Mouse (Mus musculus): ENCODE data around the gene Tyw1.
"Not testable (repeated sequence)": the region's sequence is repeated elsewhere in the genome, so short reads cannot be mapped to it uniquely, and the experiment has no call there.

Gene Tyw1

DNA sequence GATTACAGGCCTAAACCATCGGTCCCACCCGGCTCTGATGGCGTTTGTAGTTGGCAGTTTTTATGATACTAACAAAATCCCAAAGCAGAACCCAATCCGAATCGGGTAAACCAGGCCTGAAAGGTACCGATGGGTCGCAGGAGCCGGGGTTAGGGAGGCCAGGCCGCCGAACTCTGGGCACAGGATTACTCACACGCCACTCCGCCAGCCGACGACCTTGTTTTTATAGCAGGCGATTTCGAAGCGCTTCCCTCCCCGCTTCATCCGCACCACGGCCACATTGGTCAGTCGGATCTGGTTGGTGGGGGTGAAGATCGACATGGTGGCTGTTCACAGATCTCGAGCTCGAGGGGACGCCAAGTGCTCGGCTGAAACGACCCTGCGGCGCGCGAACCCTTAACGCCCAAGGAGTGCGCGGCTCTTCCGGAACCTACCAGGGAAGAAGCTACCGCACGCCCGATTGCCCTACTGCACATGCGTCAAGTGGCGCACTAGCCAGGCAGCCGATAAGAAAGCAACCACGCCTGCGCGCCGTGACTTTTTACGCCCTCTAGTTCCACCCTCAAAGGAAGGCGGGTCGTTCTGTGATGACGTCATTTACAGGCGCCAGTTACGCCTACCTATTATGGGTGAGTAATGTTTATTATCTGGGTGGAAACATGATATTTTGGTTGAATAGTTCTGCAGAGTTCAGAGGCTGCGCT lies at the start of gene Tyw1, which contains the start of gene Sbds:
Gene Tyw1 (plus strand): TSS at position 603 of the 704 bp plus-strand sequence.
Gene Sbds (minus strand): TSS at position 514 of the 704 bp plus-strand sequence.
- peak; percentile 98 to 99 for DNase-seq

DNA sequence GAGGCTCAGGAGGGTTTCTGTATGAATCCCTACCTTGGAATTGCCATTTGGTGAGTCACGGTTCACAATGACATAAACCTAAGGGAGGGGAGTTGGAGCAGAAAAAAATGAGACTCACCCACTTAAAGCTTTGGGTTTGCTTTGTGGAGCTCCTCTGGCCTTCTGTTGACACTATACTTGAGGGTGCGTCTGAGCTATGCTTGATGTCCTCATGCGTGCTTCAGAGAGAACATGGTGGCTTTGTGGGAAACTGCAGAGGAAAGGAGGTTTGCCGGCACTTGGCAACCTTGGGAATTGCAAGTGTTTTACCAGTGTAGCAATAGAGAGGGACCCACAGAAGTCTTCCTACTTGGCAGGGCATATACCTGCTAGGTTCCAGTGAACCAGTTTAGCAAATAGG lies 48.1 kb upstream of the Tyw1 start:
- peak; percentile 41 to 71 for DNase-seq

- DNase-seq = peak in 1 of 2 experiments; percentile 21
These were observed 42.5 kb upstream of the Tyw1 start for GRCm38 (mm10) chr5:130212956-130213355.

- DNase-seq = no peak
These were observed 38.6 kb upstream of the Tyw1 start, which contains the start of gene Tmem248 for GRCm38 (mm10) chr5:130216781-130217180. Tmem248 (plus strand) TSS chr5:130217081.

DNA sequence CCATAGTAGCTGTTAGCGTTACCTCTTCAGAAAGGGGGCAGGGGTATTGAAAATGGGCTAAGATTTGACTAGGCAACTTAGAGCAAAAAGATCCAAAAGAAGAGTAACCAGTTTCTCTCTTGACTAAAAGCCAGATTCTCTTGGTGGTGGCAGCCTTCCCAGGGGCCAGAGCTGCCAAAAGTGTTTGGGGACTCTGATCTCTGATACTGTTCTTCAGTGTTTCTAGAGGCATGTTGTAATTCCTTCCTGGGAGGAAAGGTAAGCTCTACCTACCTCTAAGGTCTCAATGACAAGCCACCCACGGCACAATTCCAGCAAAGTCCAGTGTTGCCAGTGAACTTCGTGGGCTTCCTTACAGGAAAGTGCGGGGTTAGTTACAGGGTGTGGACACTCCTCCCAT lies 38.0 kb upstream of the Tyw1 start:
- DNase-seq = peak; percentile 31 to 47

GRCm38 (mm10) chr5:130218336-130218735 lies 37.1 kb upstream of the Tyw1 start:
- no peak for DNase-seq

DNA sequence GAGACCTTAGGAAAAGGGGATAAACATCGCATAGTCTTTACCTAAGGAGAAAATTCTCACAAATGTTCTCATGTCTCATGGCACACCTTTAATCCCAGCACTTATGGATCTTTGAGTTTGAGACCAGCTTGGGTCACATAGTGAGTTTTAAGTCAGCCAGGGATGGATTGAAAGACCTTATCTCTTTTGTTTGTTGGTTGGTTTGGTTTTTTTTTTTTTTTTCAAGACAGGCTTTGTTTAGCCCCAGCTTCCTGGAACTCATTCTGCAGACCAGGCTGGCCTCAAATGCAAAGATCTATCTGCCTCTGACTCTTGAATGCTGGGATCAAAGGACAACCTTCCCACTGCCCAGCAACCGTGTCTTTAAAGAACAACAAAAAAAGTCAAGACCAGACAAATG lies 34.1 kb upstream of the Tyw1 start:
- no peak for DNase-seq

- no peak for DNase-seq
These were observed 33.7 kb upstream of the Tyw1 start for GRCm38 (mm10) chr5:130221760-130222145.

DNA sequence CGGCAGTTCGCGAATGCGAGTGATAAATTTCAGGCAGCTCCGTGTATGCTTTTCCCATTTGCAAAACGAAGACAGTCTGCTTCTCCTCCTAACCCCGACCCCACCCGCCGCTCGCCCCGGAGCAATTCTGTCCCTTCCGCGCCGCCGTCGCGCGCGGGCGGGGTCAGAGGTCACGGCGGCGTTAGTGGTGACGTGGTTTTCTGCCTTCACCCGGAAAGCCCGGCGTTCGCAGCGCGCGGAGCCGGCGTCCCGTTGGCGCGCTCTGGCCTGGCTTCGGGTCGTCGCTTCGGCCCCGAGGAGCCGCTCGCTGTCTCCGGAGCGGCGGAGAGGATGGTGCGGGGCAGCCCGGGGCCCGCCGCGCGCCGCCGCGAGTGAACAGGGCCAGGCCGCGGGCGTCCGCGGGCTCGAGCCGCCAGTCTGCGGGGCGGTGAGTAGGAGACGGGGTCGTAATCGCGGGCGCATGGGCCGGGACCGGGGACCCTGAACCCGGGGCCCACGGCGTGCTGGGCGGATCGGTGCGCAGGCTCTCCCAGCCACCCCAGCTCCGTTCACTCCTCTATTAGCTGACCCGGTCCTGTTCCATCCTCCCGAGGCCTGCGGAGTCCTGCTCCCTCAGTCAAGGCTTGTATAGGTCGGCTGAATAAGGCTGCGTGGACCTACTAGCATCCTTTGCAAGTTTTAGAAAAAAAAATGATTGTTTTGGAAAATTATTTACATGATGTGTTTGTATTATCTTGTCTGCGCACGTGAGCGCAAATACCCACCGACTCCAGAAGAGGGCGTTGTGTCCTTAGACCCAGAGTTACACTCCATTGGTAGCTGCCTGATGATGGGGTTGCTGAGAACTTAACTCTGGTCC lies 33.0 kb upstream of the Tyw1 start:
- peak; percentile 96 to 97 for DNase-seq

GRCm38 (mm10) chr5:130226790-130227189 lies 28.6 kb upstream of the Tyw1 start:
- DNase-seq = no peak

DNA sequence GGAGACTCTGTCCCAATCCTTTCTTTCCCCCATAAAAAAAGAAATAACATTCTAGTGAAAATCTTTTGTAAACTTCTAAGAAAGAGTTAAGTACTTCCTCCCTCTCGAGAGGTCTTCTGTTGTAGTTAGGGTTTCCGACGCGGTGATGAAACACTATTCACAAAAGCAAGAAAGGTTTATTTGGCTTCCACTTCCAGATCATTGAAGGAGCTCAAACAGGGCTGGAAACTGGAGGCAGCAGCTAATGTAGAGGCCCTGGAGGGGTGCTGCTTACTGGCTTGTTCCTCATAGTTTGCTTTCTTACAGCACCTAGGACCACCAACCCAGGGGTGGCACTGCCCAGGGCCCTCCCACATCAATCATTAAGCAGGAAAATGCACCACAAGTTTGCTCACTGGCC lies 27.3 kb upstream of the Tyw1 start:
- DNase-seq = no peak

DNA sequence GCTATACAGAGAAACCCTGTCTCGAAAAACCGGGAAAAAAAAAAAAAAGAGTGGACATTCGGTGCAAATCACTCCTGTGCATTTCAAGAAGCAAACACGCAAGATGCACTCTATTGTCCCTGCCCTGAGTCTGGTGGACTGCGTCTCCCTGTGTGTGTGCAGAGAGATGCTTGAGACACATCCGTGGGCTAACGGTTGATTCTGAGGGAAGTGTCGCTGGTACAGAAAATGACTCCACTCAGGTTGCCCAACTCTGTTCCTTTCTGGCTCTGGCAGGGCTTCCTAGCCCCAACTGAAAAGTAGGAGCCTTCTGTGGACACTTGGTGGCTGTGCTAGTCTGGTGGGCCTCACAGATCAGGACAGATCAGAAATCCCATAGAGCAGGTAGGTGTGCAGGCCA lies 19.1 kb upstream of the Tyw1 start:
- no peak for DNase-seq

DNA sequence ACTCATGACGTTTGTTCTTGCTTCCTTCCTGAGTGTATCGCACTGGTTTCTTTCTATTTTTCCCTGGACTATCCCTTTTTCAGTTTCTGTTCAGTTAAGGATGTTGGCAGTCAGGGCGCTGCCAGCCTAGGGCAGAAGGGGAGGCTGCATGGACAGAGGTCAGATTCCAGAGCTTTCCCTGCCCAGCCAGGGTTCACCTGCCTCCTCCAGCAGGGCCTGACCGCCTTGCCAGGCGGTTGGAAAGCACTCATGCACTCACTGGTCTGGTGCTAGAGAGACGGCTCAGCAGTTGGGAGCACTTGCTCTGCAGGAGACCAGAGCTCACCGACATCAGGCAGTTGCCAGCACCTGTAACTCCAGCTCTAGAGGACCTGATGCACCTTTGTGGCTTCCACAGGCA lies 16.2 kb upstream of the Tyw1 start:
- DNase-seq = no peak

DNA sequence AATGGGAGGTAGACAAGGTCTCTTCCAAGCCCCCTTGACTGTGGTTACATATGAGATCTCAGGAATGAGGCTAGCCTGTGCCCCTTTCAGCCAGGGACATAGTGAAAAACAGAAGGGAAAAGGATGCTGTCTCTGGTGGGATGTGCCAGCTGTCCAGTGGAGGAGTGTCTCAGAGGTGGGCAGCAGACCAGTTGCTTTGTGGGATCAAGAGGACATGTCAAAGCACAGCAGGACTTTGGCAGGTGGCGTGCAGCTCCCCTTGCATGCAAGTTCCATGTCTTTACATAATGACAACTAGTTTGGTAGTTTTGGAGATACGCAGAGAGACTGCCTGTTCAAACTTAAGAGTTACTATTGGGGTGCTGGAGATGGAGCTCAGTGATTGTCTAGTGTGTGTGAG lies 15.6 kb upstream of the Tyw1 start:
- DNase-seq = no peak

DNA sequence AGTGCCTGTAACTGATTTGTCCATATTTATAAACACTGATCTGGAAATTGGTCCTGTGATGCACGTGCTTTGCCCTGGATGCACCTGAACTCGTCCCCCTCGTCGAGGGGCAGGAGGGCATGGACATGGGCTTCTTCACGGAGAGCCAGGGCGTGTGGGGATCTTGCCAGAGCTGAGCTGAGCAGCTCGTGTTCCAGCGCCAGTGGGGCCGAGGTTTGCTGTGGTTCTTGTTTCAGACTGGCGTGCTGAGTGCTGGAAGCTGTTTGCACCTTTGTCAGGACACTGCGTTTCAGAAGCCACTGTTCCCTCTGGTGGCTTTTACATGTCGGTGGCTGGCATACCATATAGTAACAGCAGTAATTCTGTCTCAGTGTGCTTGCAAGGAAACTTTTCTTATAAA lies 14.0 kb upstream of the Tyw1 start:
- no peak for DNase-seq

DNA sequence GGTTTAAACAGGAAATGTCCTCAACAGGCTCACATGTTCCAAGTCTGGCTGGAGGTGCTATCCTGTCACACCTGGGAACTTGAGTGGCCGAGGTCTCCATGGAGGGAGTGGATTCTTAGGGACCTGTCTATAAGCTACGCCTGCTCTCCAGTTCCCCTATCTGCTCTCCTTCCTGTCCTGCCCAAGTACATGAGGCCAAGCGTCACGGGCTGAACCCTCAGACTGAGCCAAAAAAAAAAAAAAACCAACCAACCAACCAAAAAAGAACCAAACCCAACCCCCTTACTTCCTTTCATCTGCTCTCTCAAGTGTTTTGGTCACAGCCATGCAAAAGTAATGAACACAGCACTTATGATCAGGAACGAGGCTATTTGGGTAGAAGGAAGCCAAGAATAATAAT lies 7.6 kb upstream of the Tyw1 start:
- no peak for DNase-seq

DNA sequence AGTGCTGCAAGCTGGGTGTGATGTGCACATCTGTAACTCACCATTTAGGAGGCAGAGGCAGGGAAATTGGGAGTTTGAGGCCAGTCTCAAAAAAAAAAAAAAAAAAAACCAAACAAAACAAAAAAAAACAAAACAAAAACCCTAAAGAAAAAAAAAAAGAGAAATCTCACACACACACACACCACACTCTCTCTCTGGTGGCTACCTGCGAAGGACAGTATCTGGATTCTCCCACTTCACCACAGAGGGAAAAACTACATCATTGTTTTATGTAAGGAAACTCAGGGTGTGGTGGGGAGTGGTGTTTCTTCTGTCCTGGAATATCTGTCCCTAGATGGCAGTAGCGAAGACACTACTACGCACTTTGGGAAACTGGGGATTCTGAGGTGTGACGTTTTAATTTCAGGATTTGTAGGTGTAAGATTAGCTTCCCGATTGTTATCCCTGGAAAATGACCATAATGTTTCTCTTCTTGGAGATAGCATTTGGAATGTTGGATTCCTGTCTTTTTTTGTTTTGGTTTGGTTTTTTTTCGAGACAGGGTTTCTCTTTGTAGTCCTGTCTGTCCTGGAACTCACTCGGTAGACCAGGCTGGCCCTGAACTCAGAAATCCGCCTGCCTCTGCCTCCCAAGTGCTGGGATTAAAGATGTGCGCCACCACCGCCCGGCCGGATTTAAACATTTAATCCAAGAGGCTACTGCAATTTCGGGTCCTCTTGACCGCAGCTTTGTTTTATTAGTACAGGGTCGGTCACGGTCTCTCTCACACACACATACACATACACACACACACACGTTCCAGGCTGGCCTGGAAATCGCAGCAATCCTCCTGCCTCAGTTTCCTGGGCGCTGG lies 1.0 kb upstream of the Tyw1 start:
- peak in 1 of 2 experiments; percentile 38 for DNase-seq

DNA sequence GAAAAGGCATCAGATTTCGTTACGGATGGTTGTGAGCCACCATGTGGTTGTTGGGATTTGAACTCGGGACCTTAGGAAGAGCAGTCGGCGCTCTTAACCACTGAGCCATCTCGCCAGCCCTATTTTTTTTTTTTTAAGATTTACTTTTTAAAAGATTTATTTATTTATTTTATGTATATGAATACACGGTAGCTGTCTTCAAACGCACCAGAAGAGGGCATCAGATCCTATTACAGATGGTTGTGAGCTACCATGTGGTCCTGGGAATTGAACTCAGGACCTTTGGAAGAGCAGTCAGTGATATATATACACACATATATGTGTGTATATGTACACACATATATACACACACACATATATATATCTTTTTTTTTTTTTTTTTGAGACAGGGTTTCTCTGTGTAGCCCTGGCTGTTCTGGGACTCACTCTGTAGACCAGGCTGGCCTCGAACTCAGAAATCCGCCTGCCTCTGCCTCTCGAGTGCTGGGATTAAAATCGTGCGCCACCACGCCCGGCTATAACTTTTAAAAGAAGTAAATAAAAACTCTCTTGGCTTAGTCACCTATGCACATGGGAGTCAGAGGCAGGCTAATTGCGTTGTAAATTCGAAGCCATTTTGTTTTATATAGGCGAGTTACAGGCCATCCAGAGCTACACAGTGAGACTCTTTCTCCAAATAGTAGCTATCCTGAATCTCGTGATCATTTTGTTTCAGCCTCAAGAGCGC lies 543 bp downstream of the Tyw1 start:
- DNase-seq = not testable (repeated sequence)

GRCm38 (mm10) chr5:130256678-130257271 lies 1.4 kb downstream of the Tyw1 start:
- peak; percentile 95 to 96 for DNase-seq

DNA sequence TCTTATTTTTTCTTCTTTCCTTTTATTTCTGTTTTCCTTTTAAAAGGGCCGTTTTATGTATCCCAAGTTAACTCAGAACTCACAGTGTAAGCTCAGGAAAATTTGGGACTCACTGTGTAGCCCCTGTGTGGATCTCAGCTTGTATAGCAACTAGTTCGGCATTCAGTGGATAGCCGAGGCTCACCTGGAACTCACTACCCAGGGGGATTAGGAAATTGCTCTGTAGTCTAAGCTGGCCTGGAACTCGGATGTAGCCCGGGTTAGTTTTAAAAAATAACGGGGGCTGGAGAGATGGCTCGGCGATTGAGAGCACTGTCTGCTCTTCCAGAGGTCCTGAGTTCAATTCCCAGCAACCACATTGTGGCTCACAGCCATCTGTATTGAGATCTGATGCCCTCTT lies 1.9 kb downstream of the Tyw1 start:
- no peak for DNase-seq

DNA sequence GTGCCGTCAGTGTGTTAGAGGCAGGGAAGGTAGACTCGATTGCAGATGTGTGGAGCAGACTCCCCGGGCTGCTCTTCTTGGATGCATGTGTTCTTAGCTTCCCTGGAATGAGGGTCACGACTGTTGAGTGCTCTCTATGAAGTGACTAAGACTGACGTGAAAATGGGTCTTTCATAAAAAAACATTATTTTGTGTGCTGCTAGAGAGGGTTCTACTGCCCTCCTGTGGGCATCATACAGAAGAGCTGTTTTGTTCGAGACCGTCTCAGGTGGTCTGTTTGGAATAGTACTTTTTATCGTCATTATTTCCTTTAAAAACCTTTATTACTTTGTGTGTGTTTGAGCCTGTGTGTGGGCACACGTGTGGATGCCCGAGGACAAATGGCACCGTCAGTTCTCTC lies 8.0 kb downstream of the Tyw1 start:
- no peak for DNase-seq

- no peak for DNase-seq
These were observed 9.1 kb downstream of the Tyw1 start for GRCm38 (mm10) chr5:130264433-130265005.
